16 mouse cellular contexts compared by ENCODE assay signal in the genomic region with DNA sequence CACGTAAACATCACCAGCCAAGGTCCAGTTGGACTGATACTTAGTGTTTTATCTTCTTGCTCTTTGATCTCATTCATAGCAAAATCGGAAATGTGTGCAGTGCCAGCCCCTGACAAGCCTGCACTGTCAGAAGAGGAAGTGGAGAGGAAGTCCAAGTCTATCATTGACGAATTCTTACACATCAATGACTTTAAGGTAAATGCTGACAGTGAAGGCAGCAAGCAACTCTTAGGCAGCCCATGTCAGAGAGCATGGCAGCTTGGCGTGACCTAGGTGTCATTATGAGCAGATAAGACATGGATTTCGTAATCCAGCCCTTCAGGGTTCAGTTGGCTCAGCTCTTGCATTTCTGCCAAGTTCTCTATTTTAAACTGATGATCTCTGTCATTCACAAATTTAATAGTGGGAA. TPM values are rescaled to one million over a fixed set of nuclear protein-coding genes. Genes with fewer than 3 reads are reported as not detected.
DNase-seq lines count a peak whose midpoint lies in the region; ATAC-seq and TF ChIP-seq lines count a peak whose summit lies in the region.
"Had no signal": no experiment of that assay in that cellular context is flagged by ENCODE, and none has a peak within 500 bp of the region (broad histone marks: within the 10 kb centered on the region; RNA-seq: fewer than 3 reads in every experiment).

No protein-coding gene starts in this region.

- H3K4me2 ChIP-seq in lung, postnatal 0 days (replicated peaks; ENCODE audit: low read depth, low read length): no peak overlapping the region
- H3K4me2 ChIP-seq: embryonic facial prominence, embryonic 13.5 days; heart, embryonic 13.5 days; kidney, embryonic 15.5 days had no signal

- intact Hi-C loops in gastrocnemius, adult 2 months (cut with DNase I): no loop called here
- intact Hi-C loops in gastrocnemius, postnatal 36 days (cut with DNase I): no loop called here

- H3K4me3 ChIP-seq in gastrocnemius, adult 2 months: no peak overlapping the region
- H3K4me3 ChIP-seq in lung, postnatal 0 days (ENCODE audit: low read depth, low read length): no peak overlapping the region
- H3K4me3 ChIP-seq: embryonic facial prominence, embryonic 13.5 days; heart, embryonic 13.5 days; kidney, embryonic 15.5 days had no signal

- WGBS in lung, postnatal 0 days: 58% methylated on average over 5 of the region's 5 CpGs

- H3K27me3 ChIP-seq in lung, postnatal 0 days (replicated peaks; ENCODE audit: insufficient read depth, low read length): no peaks in the 10 kb centered on the region
- H3K27me3 ChIP-seq in splenic B cell, adult 2 months (ENCODE audit: control insufficient read depth, insufficient read depth, low read length, poor library complexity, severe bottlenecking): no peaks in the 10 kb centered on the region
- H3K27me3 ChIP-seq: embryonic facial prominence, embryonic 13.5 days; heart, embryonic 13.5 days; kidney, embryonic 15.5 days had no signal

- H3K9me3 ChIP-seq in lung, postnatal 0 days (ENCODE audit: low read length): no peaks in the 10 kb centered on the region
- H3K9me3 ChIP-seq: embryonic facial prominence, embryonic 13.5 days; heart, embryonic 13.5 days; kidney, embryonic 15.5 days had no signal

- peak; percentile 48 for DNase-seq in gastrocnemius, adult 2 months
- no peak for DNase-seq in gastrocnemius, postnatal 36 days
- peak; percentile 14 for DNase-seq in lung, postnatal 0 days (ENCODE audit: low spot score)
- no peak for DNase-seq in lung, postnatal 14 days
- DNase-seq in splenic B cell, adult 2 months (ENCODE audit: low read depth, low spot score): peak; percentile 16
- DNase-seq in natural killer cell, adult 2 months (ENCODE audit: low spot score in 2 of 2): no peak
- no peak for DNase-seq in layer of hippocampus, adult 18-20 months (ENCODE audit: low spot score in 2 of 2)
- DNase-seq: cerebellum, adult 8-10 months; gastrocnemius, postnatal 10 days; midbrain, embryonic 14.5 days; right cerebral cortex, adult 18-20 months; spleen, adult 18-20 months had no signal

- TF ChIP-seq CTCF in gastrocnemius, adult 2 months (IDR thresholded peaks at IDR 0.05): no peak
- no peak for TF ChIP-seq CTCF in lung, postnatal 0 days (IDR thresholded peaks at IDR 0.05)

- H3K36me3 ChIP-seq in lung, postnatal 0 days (ENCODE audit: insufficient read depth, low read length): peaks cover 49% of the 10 kb centered on the region; the same call in 1 of the 2 replicates
- peaks cover 15% of the 10 kb centered on the region for H3K36me3 ChIP-seq in splenic B cell, adult 2 months (ENCODE audit: control insufficient read depth, insufficient read depth, low read length, poor library complexity, severe bottlenecking)

- no peak overlapping the region for H3K9ac ChIP-seq in lung, postnatal 0 days (replicated peaks; ENCODE audit: low read depth)
- H3K9ac ChIP-seq: embryonic facial prominence, embryonic 13.5 days; heart, embryonic 13.5 days; kidney, embryonic 15.5 days had no signal

- H3K27ac ChIP-seq in gastrocnemius, adult 2 months: peak overlapping the region; percentile 65
- H3K27ac ChIP-seq in lung, postnatal 0 days (ENCODE audit: low read length): no peak overlapping the region
- H3K27ac ChIP-seq: embryonic facial prominence, embryonic 13.5 days; heart, embryonic 13.5 days; kidney, embryonic 15.5 days had no signal

- no peaks in the 10 kb centered on the region for H3K4me1 ChIP-seq in lung, postnatal 0 days (ENCODE audit: insufficient read depth, low read depth, low read length)
- H3K4me1 ChIP-seq: embryonic facial prominence, embryonic 13.5 days; kidney, embryonic 15.5 days had no signal

- no peak for ATAC-seq in lung, postnatal 0 days
- ATAC-seq in granulocyte monocyte progenitor cell, adult 5-6 weeks (replicated peaks; ENCODE audit: poor library complexity, severe bottlenecking): peak; percentile 55

- TF ChIP-seq EP300 in lung, postnatal 0 days (IDR thresholded peaks at IDR 0.05): no peak

RNA-seq across cellular contexts. Expression of a gene that starts 31.5 kb away (rescaled TPM):
- total RNA-seq in gastrocnemius, adult 2 months (2021): 10 to 100 TPM; 50.8 to 67.8 TPM
- total RNA-seq in gastrocnemius, postnatal 36 days (2021): 10 to 100 TPM; 46.7 to 52.0 TPM
- 129 and 135 TPM in 2 replicates for polyA plus RNA-seq in lung, postnatal 0 days (2015; fragmentation: Nextera tagmentation; extraction: Ambion mirVana)
- 203 and 218 TPM in 2 replicates for total RNA-seq in granulocyte monocyte progenitor cell, adult 5-6 weeks (2014; fragmentation: Nextera tagmentation)
- 221 and 239 TPM in 2 replicates for total RNA-seq in granulocyte monocyte progenitor cell, adult 5-6 weeks (2017)
- 100 to 1,000 TPM; 188 to 202 TPM for total RNA-seq in layer of hippocampus, adult 18-20 months (2021)

Comparison
In these comparisons a context has a peak if more than half of its experiments do, and no peak if none do; other contexts are left out.
1. DNase-seq: peak in gastrocnemius, adult 2 months (single experiment), lung, postnatal 0 days (single experiment) and splenic B cell, adult 2 months (single experiment); none in gastrocnemius, postnatal 36 days (0 of 2), lung, postnatal 14 days (single experiment), natural killer cell, adult 2 months (0 of 2) and layer of hippocampus, adult 18-20 months (0 of 2).